Mouse (Mus musculus): Measurements from ENCODE around the gene Cmss1.

DNA sequence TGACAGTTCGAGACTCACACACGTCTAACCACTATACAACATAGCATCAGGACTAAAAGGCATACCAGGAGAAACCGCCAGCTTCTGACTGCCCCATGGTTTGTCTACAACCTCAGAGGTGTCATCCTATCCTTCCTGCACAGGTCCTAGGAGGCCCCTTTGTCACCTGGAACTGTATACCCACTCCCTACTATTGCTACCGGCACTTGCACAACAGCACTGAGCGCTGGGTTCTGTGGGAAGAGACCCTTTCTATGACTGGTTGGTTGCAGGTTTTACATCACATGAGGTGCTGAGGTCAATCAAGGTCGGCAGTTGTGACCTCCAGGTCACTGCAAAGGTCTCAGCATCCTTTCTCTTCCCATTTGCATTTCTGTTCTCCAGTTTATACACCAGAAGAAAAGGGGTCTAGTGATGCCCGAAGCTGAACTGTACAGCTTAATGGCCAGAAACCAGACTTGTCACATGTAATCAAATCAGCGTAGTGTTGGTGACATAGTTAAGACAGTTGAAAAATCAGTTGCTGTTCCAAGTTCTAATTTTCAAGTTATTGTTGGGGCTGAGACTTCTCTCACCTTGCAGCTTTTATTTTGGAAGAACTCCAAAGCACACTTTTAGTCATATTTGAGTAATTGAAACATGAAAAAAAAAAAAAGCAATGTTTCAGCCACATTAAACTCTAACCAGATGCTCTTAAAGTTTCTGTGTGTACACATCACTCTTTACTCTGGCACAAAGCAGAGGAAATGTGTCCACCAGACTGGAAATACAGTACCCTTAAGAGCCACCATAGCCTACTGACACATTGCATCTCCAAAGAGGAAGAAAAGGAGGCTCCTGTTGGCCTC, 266.7 kb downstream of the Cmss1 start:
- TF ChIP-seq GATA1 (IDR thresholded peaks at IDR 0.05; ENCODE audit: borderline replicate concordance, low read length) = no peak
- TF ChIP-seq FLI1 (IDR thresholded peaks at IDR 0.05; ENCODE audit: low read length) = no peak

Data from megakaryocyte, embryonic 14.5 days (primary cell).